Mouse (Mus musculus) CD4-positive helper T cell, adult 2 months (primary cell): Measurements from ENCODE around the gene Prrt3.

ENCODE experiments used
- DNase-seq: peaks from one replicate; pipeline ENCODE4 v3.0.0-alpha.2; 2012; ENCODE audit warnings: low read depth, missing footprints, low spot score

Prrt3 gene

GRCm38 (mm10) chr6:113444207-113444965 lies 57.3 kb downstream of the Prrt3 start:
- DNase-seq = no peak
